Mouse (Mus musculus) liver, embryonic 15.5 days (tissue): ENCODE data around the gene Ptges2. TPM values are rescaled to one million over a fixed set of nuclear protein-coding genes. Genes with fewer than 3 reads are reported as not detected.

Source experiments
- ATAC-seq: fragments of 200-750 bp; cut with Nextera tagmentation; 2 replicates; pipeline ENCODE4 v1.8.0; 2017; ENCODE audit warnings: moderate number of reproducible peaks, mild to moderate bottlenecking, moderate library complexity; ENCODE audit not compliant: insufficient read depth
- H3K27ac ChIP-seq: fragments of 300-500 bp; sonication (generic); replicated peaks from 2 replicates; pipeline ENCODE4 v1.5.1; 2015; ENCODE audit warnings: mild to moderate bottlenecking, inconsistent platforms
- H3K27me3 ChIP-seq: fragments of 300-500 bp; sonication (generic); 2 replicates; pipeline ENCODE4 v1.6.1; 2015; ENCODE audit warnings: mild to moderate bottlenecking, inconsistent platforms
- H3K36me3 ChIP-seq: fragments of 300-500 bp; sonication (generic); replicated peaks from 2 replicates; pipeline ENCODE4 v1.6.1; 2015; ENCODE audit warnings: moderate library complexity, mild to moderate bottlenecking, inconsistent platforms
- H3K4me1 ChIP-seq: fragments of 300-500 bp; sonication (generic); replicated peaks from 2 replicates; pipeline ENCODE4 v1.6.1; 2015; ENCODE audit warnings: inconsistent platforms
- H3K4me2 ChIP-seq: fragments of 300-500 bp; sonication (generic); 2 replicates; pipeline ENCODE4 v1.6.1; 2015; ENCODE audit warnings: moderate library complexity, mild to moderate bottlenecking, inconsistent platforms
- H3K4me3 ChIP-seq: fragments of 300-500 bp; sonication (generic); replicated peaks from 2 replicates; pipeline ENCODE4 v1.5.1; 2015; ENCODE audit warnings: mild to moderate bottlenecking, inconsistent platforms
- H3K9ac ChIP-seq: fragments of 300-500 bp; sonication (generic); 2 replicates; pipeline ENCODE4 v1.6.1; 2015; ENCODE audit warnings: moderate library complexity, mild to moderate bottlenecking, inconsistent platforms
- H3K9me3 ChIP-seq: fragments of 300-500 bp; sonication (generic); replicated peaks from 2 replicates; pipeline ENCODE4 v1.6.1; 2016; ENCODE audit warnings: inconsistent platforms
- whole genome bisulfite sequencing: fragments of 180-500 bp; shearing (Covaris S2); methylation state at CpG from one replicate; pipeline ENCODE4 v1.1.7; 2015; ENCODE audit warnings: mixed read lengths; ENCODE audit not compliant: insufficient replicate concordance; 5-methylcytosine and 5-hydroxymethylcytosine counted together
- polyA plus RNA-seq: library from polyadenylated mRNA; unstranded; fragments of >200 nt; fragmentation: Nextera tagmentation; extraction: Ambion mirVana; gene quantifications from 2 replicates; pipeline ENCODE4 v1.2.1, GENCODE M21; 2015

The Ptges2 gene
- polyA plus RNA-seq, 1 experiment from 2014 or later, result 12.2 TPM

GRCm38 (mm10) chr2:32394973-32395372, 723 bp upstream of the Ptges2 start:
- H3K4me3 ChIP-seq, result peak overlapping the region; percentile 89
- peak overlapping the region; percentile 78 for H3K9ac ChIP-seq
- no peaks in the 10 kb centered on the region for H3K27me3 ChIP-seq
- H3K4me2 ChIP-seq, result peak overlapping the region; percentile 98
- H3K9me3 ChIP-seq, result no peaks in the 10 kb centered on the region
- peak overlapping the region; percentile 81 for H3K27ac ChIP-seq
- WGBS, result 1% methylated on average over 8 of the region's 8 CpGs
- peak; percentile 17; the same call in 1 of the 2 replicates for ATAC-seq
- H3K36me3 ChIP-seq, result 0 out of 2 replicates have a peak, but pooled peaks cover 2% of the 10 kb centered on the region
- peaks cover 41% of the 10 kb centered on the region for H3K4me1 ChIP-seq

- Histone ChIP-seq H3K4me1 (peaks cover 45% of the 10 kb centered on the region), H3K4me2 (peak overlapping the region; percentile 98), H3K36me3 (peaks cover 12% of the 10 kb centered on the region; the same call in 1 of the 2 replicates), H3K27ac (peak overlapping the region; percentile 81), H3K27me3 (no peaks in the 10 kb centered on the region), H3K9ac (peak overlapping the region; percentile 78), H3K4me3 (peak overlapping the region; percentile 89), H3K9me3 (no peaks in the 10 kb centered on the region)
- ATAC-seq, result peak; percentile 85
- under 1% methylated on average over 59 of the region's 59 CpGs for WGBS
Observed at GRCm38 (mm10) chr2:32395946-32396621, 388 bp downstream of the Ptges2 start.

GRCm38 (mm10) chr2:32396695-32397094, 999 bp downstream of the Ptges2 start:
- peak overlapping the region; percentile 81; the same call in 1 of the 2 replicates for H3K27ac ChIP-seq
- WGBS, result under 1% methylated on average over 15 of the region's 15 CpGs

GRCm38 (mm10) chr2:32404663-32405062, 9.0 kb downstream of the Ptges2 start:
- H3K36me3 ChIP-seq, result peaks cover 25% of the 10 kb centered on the region
- H3K9ac ChIP-seq, result no peak overlapping the region
- peaks cover 13% of the 10 kb centered on the region; the same call in 1 of the 2 replicates for H3K4me1 ChIP-seq
- no peak overlapping the region for H3K4me2 ChIP-seq
- WGBS, result 7% methylated on average over 2 of the region's 2 CpGs
- no peak for ATAC-seq
- no peaks in the 10 kb centered on the region; the same call in 1 of the 2 replicates for H3K27me3 ChIP-seq
- no peaks in the 10 kb centered on the region for H3K9me3 ChIP-seq
- no peak overlapping the region for H3K27ac ChIP-seq
- no peak overlapping the region for H3K4me3 ChIP-seq

More at GRCm38 (mm10) chr2:32396695-32397094, 999 bp downstream of the Ptges2 start:
- ATAC-seq, result 0 out of 2 replicates have a peak, but pooled peaks have one; percentile 3
- Histone ChIP-seq H3K9ac (peak overlapping the region; percentile 78), H3K27me3 (no peaks in the 10 kb centered on the region), H3K36me3 (peaks cover 18% of the 10 kb centered on the region), H3K4me1 (peaks cover 45% of the 10 kb centered on the region), H3K4me2 (peak overlapping the region; percentile 98), H3K9me3 (no peaks in the 10 kb centered on the region), H3K4me3 (peak overlapping the region; percentile 89)

GRCm38 (mm10) chr2:32407144-32407824, 11.6 kb downstream of the Ptges2 start:
- H3K4me3 ChIP-seq, result no peak overlapping the region
- no peaks in the 10 kb centered on the region; the same call in 1 of the 2 replicates for H3K27me3 ChIP-seq
- ATAC-seq, result no peak
- no peak overlapping the region for H3K4me2 ChIP-seq
- H3K36me3 ChIP-seq, result 0 out of 2 replicates have a peak, but pooled peaks cover 4% of the 10 kb centered on the region
- H3K4me1 ChIP-seq, result 0 out of 2 replicates have a peak, but pooled peaks cover 6% of the 10 kb centered on the region
- H3K27ac ChIP-seq, result no peak overlapping the region
- 67% methylated on average over 7 of the region's 7 CpGs for WGBS
- H3K9me3 ChIP-seq, result no peaks in the 10 kb centered on the region
- H3K9ac ChIP-seq, result no peak overlapping the region

- ATAC-seq, result peak; percentile 77
- no peaks in the 10 kb centered on the region; the same call in 1 of the 2 replicates for H3K27me3 ChIP-seq
- no peaks in the 10 kb centered on the region for H3K9me3 ChIP-seq
- peaks cover under 1% of the 10 kb centered on the region; the same call in 1 of the 2 replicates for H3K36me3 ChIP-seq
- no peak overlapping the region for H3K4me2 ChIP-seq
- H3K4me3 ChIP-seq, result no peak overlapping the region
- H3K27ac ChIP-seq, result no peak overlapping the region; the same call in 1 of the 2 replicates
- H3K9ac ChIP-seq, result no peak overlapping the region
- H3K4me1 ChIP-seq, result peaks cover 16% of the 10 kb centered on the region
- 63% methylated on average over 25 of the region's 25 CpGs for WGBS
Observed at GRCm38 (mm10) chr2:32408429-32409424, 13.0 kb downstream of the Ptges2 start.

GRCm38 (mm10) chr2:32411407-32411806, 15.7 kb downstream of the Ptges2 start:
- Histone ChIP-seq H3K9me3 (no peaks in the 10 kb centered on the region), H3K4me3 (no peak overlapping the region), H3K4me1 (peaks cover 16% of the 10 kb centered on the region), H3K4me2 (no peak overlapping the region), H3K9ac (no peak overlapping the region), H3K36me3 (peaks cover 26% of the 10 kb centered on the region), H3K27ac (no peak overlapping the region), H3K27me3 (no peaks in the 10 kb centered on the region)
- ATAC-seq, result no peak
- 80% methylated on average over 7 of the region's 7 CpGs for WGBS

GRCm38 (mm10) chr2:32412742-32413531, 17.2 kb downstream of the Ptges2 start:
- Histone ChIP-seq H3K36me3 (peaks cover 40% of the 10 kb centered on the region), H3K4me2 (no peak overlapping the region), H3K4me3 (no peak overlapping the region), H3K27me3 (no peaks in the 10 kb centered on the region), H3K27ac (no peak overlapping the region), H3K9ac (no peak overlapping the region), H3K9me3 (no peaks in the 10 kb centered on the region), H3K4me1 (peaks cover 17% of the 10 kb centered on the region)
- 40% methylated on average over 6 of the region's 6 CpGs for WGBS
- ATAC-seq, result no peak

- peaks cover 50% of the 10 kb centered on the region for H3K36me3 ChIP-seq
- no peak for ATAC-seq
- no peaks in the 10 kb centered on the region for H3K27me3 ChIP-seq
- H3K4me1 ChIP-seq, result peaks cover 22% of the 10 kb centered on the region
- H3K9me3 ChIP-seq, result no peaks in the 10 kb centered on the region
- no peak overlapping the region for H3K4me3 ChIP-seq
- H3K4me2 ChIP-seq, result no peak overlapping the region
- 62% methylated on average over 5 of the region's 5 CpGs for WGBS
- no peak overlapping the region for H3K9ac ChIP-seq
- no peak overlapping the region for H3K27ac ChIP-seq
Observed at GRCm38 (mm10) chr2:32413936-32414335, 18.2 kb downstream of the Ptges2 start.

- H3K9ac ChIP-seq, result no peak overlapping the region
- no peaks in the 10 kb centered on the region for H3K27me3 ChIP-seq
- WGBS, result 86% methylated on average over 12 of the region's 12 CpGs
- peaks cover 29% of the 10 kb centered on the region for H3K4me1 ChIP-seq
- no peak overlapping the region for H3K4me2 ChIP-seq
- H3K27ac ChIP-seq, result no peak overlapping the region
- H3K36me3 ChIP-seq, result peaks cover 68% of the 10 kb centered on the region
- no peaks in the 10 kb centered on the region for H3K9me3 ChIP-seq
- H3K4me3 ChIP-seq, result no peak overlapping the region
- ATAC-seq, result no peak
Observed at GRCm38 (mm10) chr2:32415801-32416200, 20.1 kb downstream of the Ptges2 start.
